Mouse (Mus musculus): ENCODE results near the gene Gng2. TPM values are rescaled to one million over a fixed set of nuclear protein-coding genes. Genes with fewer than 3 reads are reported as not detected.
A peak's percentile ranks its signal among the peaks of the same experiment; 100 is the strongest.

Gng2 gene
- polyA plus RNA-seq, 1 experiment from 2014 or later = 390 TPM

- Histone ChIP-seq H3K4me2 (no peak overlapping the region), H3K9ac (no peak overlapping the region), H3K36me3 (peaks cover 6% of the 10 kb centered on the region), H3K4me1 (replicated peaks) (peaks cover 10% of the 10 kb centered on the region), H3K9me3 (no peaks in the 10 kb centered on the region), H3K27me3 (no peaks in the 10 kb centered on the region), H3K4me3 (no peak overlapping the region), H3K27ac (replicated peaks) (no peak overlapping the region)
- no peak for ATAC-seq (ENCODE audit: low FRiP score, low read depth)
- 80% methylated on average over 8 of the region's 8 CpGs for WGBS
Observed at GRCm38 (mm10) chr14:19926312-19926711, 51.1 kb downstream of the Gng2 start.

- no peaks in the 10 kb centered on the region for H3K9me3 ChIP-seq
- peaks cover 6% of the 10 kb centered on the region for H3K36me3 ChIP-seq
- H3K27me3 ChIP-seq = no peaks in the 10 kb centered on the region
- peaks cover 19% of the 10 kb centered on the region for H3K4me1 ChIP-seq (replicated peaks)
- no peak overlapping the region for H3K4me2 ChIP-seq
- no peak overlapping the region for H3K9ac ChIP-seq
- no peak overlapping the region for H3K4me3 ChIP-seq
- WGBS = 77% methylated on average over 6 of the region's 6 CpGs
- no peak for ATAC-seq (ENCODE audit: low FRiP score, low read depth)
- no peak overlapping the region for H3K27ac ChIP-seq (replicated peaks)
Observed at GRCm38 (mm10) chr14:19925157-19925556, 52.3 kb downstream of the Gng2 start.

- H3K27me3 ChIP-seq = no peaks in the 10 kb centered on the region
- no peaks in the 10 kb centered on the region for H3K9me3 ChIP-seq
- ATAC-seq (ENCODE audit: low FRiP score, low read depth) = no peak
- no peak overlapping the region for H3K27ac ChIP-seq (replicated peaks)
- H3K4me2 ChIP-seq = no peak overlapping the region
- peaks cover 28% of the 10 kb centered on the region for H3K4me1 ChIP-seq (replicated peaks)
- 95% methylated on average over 2 of the region's 2 CpGs for WGBS
- peaks cover 6% of the 10 kb centered on the region for H3K36me3 ChIP-seq
- no peak overlapping the region for H3K9ac ChIP-seq
- H3K4me3 ChIP-seq = no peak overlapping the region
Observed at GRCm38 (mm10) chr14:19924086-19924485, 53.3 kb downstream of the Gng2 start.

GRCm38 (mm10) chr14:19920254-19920691, 57.2 kb downstream of the Gng2 start:
- no peak overlapping the region for H3K4me2 ChIP-seq
- no peaks in the 10 kb centered on the region for H3K27me3 ChIP-seq
- H3K4me3 ChIP-seq = no peak overlapping the region
- ATAC-seq (ENCODE audit: low FRiP score, low read depth) = peak; percentile 84
- peak overlapping the region; percentile 42 for H3K27ac ChIP-seq (replicated peaks)
- no peak overlapping the region for H3K9ac ChIP-seq
- peaks cover 6% of the 10 kb centered on the region for H3K36me3 ChIP-seq
- WGBS = 15% methylated on average over 13 of the region's 13 CpGs
- H3K4me1 ChIP-seq (replicated peaks) = peaks cover 30% of the 10 kb centered on the region
- no peaks in the 10 kb centered on the region for H3K9me3 ChIP-seq

- no peak overlapping the region for H3K4me2 ChIP-seq
Observed at GRCm38 (mm10) chr14:19919789-19920188, 57.6 kb downstream of the Gng2 start.

GRCm38 (mm10) chr14:19917534-19917933, 59.9 kb downstream of the Gng2 start:
- H3K4me1 ChIP-seq (replicated peaks) = peaks cover 25% of the 10 kb centered on the region
- ATAC-seq (ENCODE audit: low FRiP score, low read depth) = no peak
- H3K27me3 ChIP-seq = no peaks in the 10 kb centered on the region
- no peak overlapping the region for H3K4me2 ChIP-seq
- H3K36me3 ChIP-seq = no peaks in the 10 kb centered on the region
- no peaks in the 10 kb centered on the region for H3K9me3 ChIP-seq
- no peak overlapping the region for H3K4me3 ChIP-seq
- H3K9ac ChIP-seq = no peak overlapping the region
- WGBS = 83% methylated on average over 7 of the region's 7 CpGs
- no peak overlapping the region for H3K27ac ChIP-seq (replicated peaks)

More at GRCm38 (mm10) chr14:19919789-19920188, 57.6 kb downstream of the Gng2 start:
- H3K4me1 ChIP-seq (replicated peaks) = peaks cover 25% of the 10 kb centered on the region
- peak overlapping the region; percentile 42 for H3K27ac ChIP-seq (replicated peaks)
- no peaks in the 10 kb centered on the region for H3K9me3 ChIP-seq
- ATAC-seq (ENCODE audit: low FRiP score, low read depth) = peak; percentile 8; the same call in 1 of the 2 replicates
- peaks cover 6% of the 10 kb centered on the region for H3K36me3 ChIP-seq
- no peaks in the 10 kb centered on the region for H3K27me3 ChIP-seq
- no peak overlapping the region for H3K4me3 ChIP-seq
- 43% methylated on average over 7 of the region's 7 CpGs for WGBS
- H3K9ac ChIP-seq = no peak overlapping the region

- Histone ChIP-seq H3K4me3 (no peak overlapping the region), H3K27me3 (no peaks in the 10 kb centered on the region), H3K36me3 (no peaks in the 10 kb centered on the region), H3K9me3 (no peaks in the 10 kb centered on the region), H3K4me1 (replicated peaks) (peaks cover 22% of the 10 kb centered on the region), H3K4me2 (no peak overlapping the region), H3K27ac (replicated peaks) (no peak overlapping the region), H3K9ac (no peak overlapping the region)
- no peak for ATAC-seq (ENCODE audit: low FRiP score, low read depth)
- 88% methylated on average over 2 of the region's 2 CpGs for WGBS
Observed at GRCm38 (mm10) chr14:19916315-19916714, 61.1 kb downstream of the Gng2 start.

- 91% methylated on average over 3 of the region's 3 CpGs for WGBS
- Histone ChIP-seq H3K9ac (no peak overlapping the region), H3K9me3 (no peaks in the 10 kb centered on the region), H3K4me1 (replicated peaks) (peaks cover 5% of the 10 kb centered on the region), H3K36me3 (no peaks in the 10 kb centered on the region), H3K4me3 (no peak overlapping the region), H3K27me3 (no peaks in the 10 kb centered on the region), H3K4me2 (no peak overlapping the region), H3K27ac (replicated peaks) (no peak overlapping the region)
- ATAC-seq (ENCODE audit: low FRiP score, low read depth) = no peak
Observed at GRCm38 (mm10) chr14:19912891-19913290, 64.5 kb downstream of the Gng2 start.

GRCm38 (mm10) chr14:19905615-19906014, 71.8 kb downstream of the Gng2 start:
- Histone ChIP-seq H3K27ac (replicated peaks) (peak overlapping the region; percentile 28), H3K36me3 (no peaks in the 10 kb centered on the region), H3K4me3 (no peak overlapping the region), H3K4me2 (no peak overlapping the region), H3K4me1 (replicated peaks) (peaks cover 28% of the 10 kb centered on the region), H3K9ac (no peak overlapping the region), H3K9me3 (no peaks in the 10 kb centered on the region), H3K27me3 (no peaks in the 10 kb centered on the region)
- peak; percentile 80 for ATAC-seq (ENCODE audit: low FRiP score, low read depth)
- 44% methylated on average over 5 of the region's 5 CpGs for WGBS

GRCm38 (mm10) chr14:19904821-19905220, 72.6 kb downstream of the Gng2 start:
- WGBS = 41% methylated on average over 3 of the region's 3 CpGs
- Histone ChIP-seq H3K27ac (replicated peaks) (peak overlapping the region; percentile 28), H3K36me3 (no peaks in the 10 kb centered on the region), H3K4me2 (no peak overlapping the region), H3K9me3 (no peaks in the 10 kb centered on the region), H3K4me3 (no peak overlapping the region), H3K4me1 (replicated peaks) (peaks cover 30% of the 10 kb centered on the region), H3K9ac (no peak overlapping the region), H3K27me3 (no peaks in the 10 kb centered on the region)
- no peak; the same call in 1 of the 2 replicates for ATAC-seq (ENCODE audit: low FRiP score, low read depth)

- no peaks in the 10 kb centered on the region for H3K27me3 ChIP-seq
- H3K9ac ChIP-seq = no peak overlapping the region
- H3K4me3 ChIP-seq = no peak overlapping the region
- no peak overlapping the region for H3K4me2 ChIP-seq
- WGBS = 42% methylated on average over 5 of the region's 5 CpGs
- no peaks in the 10 kb centered on the region for H3K9me3 ChIP-seq
- H3K36me3 ChIP-seq = no peaks in the 10 kb centered on the region
- ATAC-seq (ENCODE audit: low FRiP score, low read depth) = no peak
- peaks cover 30% of the 10 kb centered on the region for H3K4me1 ChIP-seq (replicated peaks)
- H3K27ac ChIP-seq (replicated peaks) = peak overlapping the region; percentile 28
Observed at GRCm38 (mm10) chr14:19904031-19904430, 73.4 kb downstream of the Gng2 start.

- Histone ChIP-seq H3K4me2 (no peak overlapping the region), H3K9ac (no peak overlapping the region), H3K4me3 (no peak overlapping the region), H3K9me3 (no peaks in the 10 kb centered on the region), H3K36me3 (no peaks in the 10 kb centered on the region), H3K27ac (replicated peaks) (0 out of 2 replicates have a peak overlapping the region, but pooled peaks have one; percentile 11), H3K4me1 (replicated peaks) (peaks cover 21% of the 10 kb centered on the region), H3K27me3 (no peaks in the 10 kb centered on the region)
- peak; percentile 58; the same call in 1 of the 2 replicates for ATAC-seq (ENCODE audit: low FRiP score, low read depth)
- whole genome bisulfite sequencing = 49% methylated on average over 4 of the region's 4 CpGs
Observed at GRCm38 (mm10) chr14:19900492-19900891, 76.9 kb downstream of the Gng2 start.

- H3K4me2 ChIP-seq = no peak overlapping the region
- ATAC-seq (ENCODE audit: low FRiP score, low read depth) = no peak
- H3K36me3 ChIP-seq = peaks cover 39% of the 10 kb centered on the region
- H3K27ac ChIP-seq (replicated peaks) = no peak overlapping the region
- H3K9ac ChIP-seq = no peak overlapping the region
- H3K27me3 ChIP-seq = no peaks in the 10 kb centered on the region
- no peak overlapping the region for H3K4me3 ChIP-seq
- H3K4me1 ChIP-seq (replicated peaks) = no peaks in the 10 kb centered on the region
- 95% methylated on average over 5 of the region's 5 CpGs for WGBS
- H3K9me3 ChIP-seq = no peaks in the 10 kb centered on the region
Observed at GRCm38 (mm10) chr14:19887569-19887968, 89.9 kb downstream of the Gng2 start.

All from hindbrain, embryonic 15.5 days (tissue).